Mouse (Mus musculus) cerebellum, postnatal 25 days (tissue): ENCODE measurements around the gene Olfr1388.
A peak's percentile ranks its signal among the peaks of the same experiment; 100 is the strongest.
"Not testable (repeated sequence)": the region's sequence is repeated elsewhere in the genome, so short reads cannot be mapped to it uniquely, and the experiment has no call there.

Experiments used
- DNase-seq, 2 experiments: peaks; one replicate each; pipeline ENCODE4 v3.0.0; 2021; ENCODE audit warnings: mixed read lengths in 2 of 2

Gene Olfr1388

GRCm38 (mm10) chr11:49436411-49436810 lies at the start of gene Olfr1388:
Olfr1388 (plus strand) TSS chr11:49436624.
- peak in 1 of 2 experiments; percentile 2 for DNase-seq

GRCm38 (mm10) chr11:49392707-49393106 lies 43.7 kb upstream of the Olfr1388 start:
- DNase-seq: not testable (repeated sequence)

GRCm38 (mm10) chr11:49406784-49407183 lies 29.6 kb upstream of the Olfr1388 start:
- DNase-seq: no peak

- DNase-seq: no peak
Measured at GRCm38 (mm10) chr11:49410540-49410939, 25.9 kb upstream of the Olfr1388 start.

GRCm38 (mm10) chr11:49422767-49423166 lies 13.7 kb upstream of the Olfr1388 start, which contains the start of gene Olfr1389:
Olfr1389 (plus strand) TSS chr11:49423067.
- DNase-seq: no peak

DNA sequence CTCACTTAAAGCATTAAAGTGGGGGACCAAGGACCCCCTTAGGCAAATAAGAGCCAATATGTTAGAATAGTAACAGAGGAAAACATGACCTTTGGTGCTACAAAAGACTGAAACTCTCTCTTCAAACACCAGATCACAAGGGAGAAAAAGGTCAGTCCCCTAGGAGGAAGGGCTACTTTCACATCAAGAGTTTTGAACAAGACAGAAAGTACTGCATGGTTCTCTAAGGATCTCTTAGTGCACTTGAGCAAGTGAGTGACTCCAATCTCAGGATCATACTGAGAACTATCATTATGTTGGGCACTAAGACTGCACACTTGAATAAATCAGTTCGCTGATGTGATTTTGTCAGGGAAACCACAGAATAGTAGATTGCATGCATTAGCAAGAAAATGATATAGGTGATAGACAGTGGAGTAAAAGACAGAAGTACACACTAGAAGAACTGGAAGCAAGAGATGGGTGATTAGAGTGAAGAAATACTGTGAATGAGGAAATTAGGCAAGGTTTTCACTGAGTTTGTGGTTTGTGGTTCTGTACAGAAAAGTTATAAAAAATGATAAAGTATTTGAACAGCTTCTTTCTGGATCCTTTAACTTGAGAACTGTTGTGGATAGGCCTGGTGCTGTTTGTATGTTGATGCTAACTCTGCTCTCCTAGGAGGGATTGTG lies 11.0 kb upstream of the Olfr1388 start:
- DNase-seq: no peak

GRCm38 (mm10) chr11:49429641-49430040 lies 6.8 kb upstream of the Olfr1388 start:
- peak in 1 of 2 experiments; percentile 7 for DNase-seq

DNA sequence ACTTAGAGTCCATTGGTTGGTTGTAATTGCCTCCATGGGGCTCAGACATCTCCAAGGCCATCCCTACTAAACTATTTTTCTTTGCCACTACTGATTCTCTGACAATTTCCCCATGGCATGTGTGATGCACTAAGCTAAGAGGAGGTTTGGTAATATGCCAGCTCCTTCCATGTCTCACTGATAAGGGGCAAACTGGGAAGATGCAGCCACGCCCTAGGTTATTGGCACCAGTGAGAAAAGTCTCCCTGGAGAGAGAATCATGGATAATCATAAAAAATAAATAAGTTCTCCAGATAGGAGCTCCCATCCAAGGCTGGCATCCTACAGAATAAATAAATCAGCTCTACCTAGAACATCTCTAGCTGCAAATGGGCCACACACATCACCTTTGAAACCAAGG lies 18.6 kb downstream of the Olfr1388 start, which contains the start of gene Olfr1387:
Olfr1387 (plus strand) TSS at position 301 of the 400 bp plus-strand sequence.
- no peak for DNase-seq

DNA sequence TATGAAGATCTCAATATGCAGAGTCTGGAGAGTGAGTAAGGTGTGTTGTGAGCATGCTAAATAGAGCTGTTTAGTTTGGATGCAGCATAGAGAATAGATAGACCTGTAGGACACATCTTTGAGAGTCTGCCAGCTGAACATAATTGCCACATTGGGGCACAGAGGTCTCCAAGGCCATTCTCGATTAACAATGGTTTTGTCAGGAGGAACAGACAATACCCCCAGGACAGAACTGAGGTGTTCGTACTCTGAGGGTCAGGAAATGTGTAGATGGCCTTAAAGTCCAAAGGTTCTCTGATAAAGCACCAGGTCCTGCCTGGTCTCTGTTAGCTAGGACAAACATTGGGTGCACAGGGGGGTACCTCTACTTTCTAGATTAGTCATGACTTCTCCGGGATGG lies 28.3 kb downstream of the Olfr1388 start, which contains the start of gene Olfr1386:
Olfr1386 (plus strand) TSS at position 301 of the 400 bp plus-strand sequence.
- DNase-seq: not testable (repeated sequence)

DNA sequence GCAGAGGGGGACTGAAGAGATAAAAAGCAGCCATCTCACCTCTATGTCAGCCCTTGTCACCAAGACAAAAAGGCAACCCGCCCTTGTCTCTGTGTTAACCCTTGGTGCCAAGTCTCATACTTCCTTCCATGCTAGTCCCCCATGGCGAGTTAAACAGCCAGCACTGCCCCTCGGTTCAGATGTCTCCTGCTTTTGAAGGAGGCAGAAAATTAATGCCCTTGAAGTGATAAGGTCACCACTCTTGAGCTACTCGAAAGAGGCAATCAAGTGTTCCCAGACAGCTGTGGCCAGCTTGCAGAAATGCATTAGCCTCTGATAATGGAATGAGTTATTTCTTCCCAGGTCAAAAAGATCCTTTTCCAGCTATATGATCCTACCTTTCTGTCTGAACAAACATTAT lies 49.5 kb downstream of the Olfr1388 start:
- no peak for DNase-seq

DNA sequence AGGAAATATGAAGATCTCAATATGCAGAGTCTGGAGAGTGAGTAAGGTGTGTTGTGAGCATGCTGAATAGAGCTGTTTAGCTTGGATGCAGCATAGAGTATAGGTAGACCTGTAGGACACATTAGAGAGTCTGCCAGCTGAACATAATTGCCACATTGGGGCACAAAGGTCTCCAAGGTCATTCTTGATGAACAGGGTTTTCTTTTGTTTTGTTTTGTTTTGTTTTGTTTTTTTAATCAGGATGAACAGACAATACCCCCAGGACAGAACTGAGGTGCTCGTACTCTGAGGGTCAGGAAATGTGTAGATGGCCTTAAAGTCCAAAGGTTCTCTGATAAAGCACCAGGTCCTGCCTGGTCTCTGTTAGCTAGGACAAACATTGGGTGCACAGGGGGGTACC lies 52.3 kb downstream of the Olfr1388 start, which contains the start of gene Olfr1385:
Olfr1385 (plus strand) TSS at position 301 of the 400 bp plus-strand sequence.
- not testable (repeated sequence) for DNase-seq
